Mouse (Mus musculus) limb, embryonic 14.5 days (tissue): ENCODE measurements around the gene Btbd35f7. TPM values are rescaled to one million over a fixed set of nuclear protein-coding genes. Genes with fewer than 3 reads are reported as not detected.
"Not testable (repeated sequence)": the region's sequence is repeated elsewhere in the genome, so short reads cannot be mapped to it uniquely, and the experiment has no call there.

Experiments
- ATAC-seq: fragments of 200-750 bp; cut with Nextera tagmentation; 2 replicates; pipeline ENCODE4 v1.8.0; 2017; ENCODE audit warnings: low read depth, moderate number of reproducible peaks, moderate TSS enrichment; ENCODE audit not compliant: low FRiP score
- DNase-seq: peaks from one replicate; pipeline ENCODE4 v3.0.0-alpha.2; 2015; ENCODE audit warnings: low spot score
- H3K27ac ChIP-seq: fragments of 300-500 bp; sonication (generic); replicated peaks from 2 replicates; pipeline ENCODE4 v1.5.1; 2014; ENCODE audit warnings: low read depth, mild to moderate bottlenecking, low read length, moderate library complexity, mixed read lengths
- H3K27me3 ChIP-seq: fragments of 300-500 bp; sonication (generic); 2 replicates; pipeline ENCODE4 v1.6.1; 2014; ENCODE audit warnings: low read length, mixed read lengths; ENCODE audit not compliant: control insufficient read depth, insufficient read depth
- H3K36me3 ChIP-seq: fragments of 300-500 bp; sonication (generic); 2 replicates; pipeline ENCODE4 v1.6.1; 2014; ENCODE audit warnings: mild to moderate bottlenecking, low read length, moderate library complexity, mixed read lengths; ENCODE audit not compliant: control insufficient read depth, insufficient read depth
- H3K4me1 ChIP-seq: fragments of 300-500 bp; sonication (generic); 2 replicates; pipeline ENCODE4 v1.6.1; 2014; ENCODE audit warnings: antibody characterized with exemption, low read length, mixed read lengths; ENCODE audit not compliant: control insufficient read depth, insufficient read depth
- H3K4me2 ChIP-seq: fragments of 300-500 bp; sonication (generic); replicated peaks from 2 replicates; pipeline ENCODE4 v1.6.1; 2014; ENCODE audit warnings: low read depth, mild to moderate bottlenecking, low read length, moderate library complexity; ENCODE audit not compliant: severe bottlenecking
- H3K4me3 ChIP-seq: fragments of 300-500 bp; sonication (generic); replicated peaks from 2 replicates; pipeline ENCODE4 v1.5.1; 2014; ENCODE audit warnings: low read length
- H3K9ac ChIP-seq: fragments of 300-500 bp; sonication (generic); 2 replicates; pipeline ENCODE4 v1.6.1; 2014; ENCODE audit warnings: mild to moderate bottlenecking, low read depth, low read length, moderate library complexity; ENCODE audit not compliant: severe bottlenecking
- H3K9me3 ChIP-seq: fragments of 300-500 bp; sonication (generic); 2 replicates; pipeline ENCODE4 v1.6.1; 2016; ENCODE audit warnings: low read length; ENCODE audit not compliant: control insufficient read depth
- WGBS: fragments of 180-500 bp; shearing (Covaris S2); extraction: QIAGEN DNeasy Blood & Tissue Kit; methylation state at CpG from one replicate; pipeline ENCODE4 v1.1.7; 2014; 5-methylcytosine and 5-hydroxymethylcytosine counted together
- polyA plus RNA-seq, 2 experiments: library from polyadenylated mRNA; depleted of rRNA in 1 of 2; stranded (reverse) in 1 of 2; unstranded in 1 of 2; fragments of >200 nt; fragmentation: Nextera tagmentation in 1 of 2; extraction: Ambion mirVana in 1 of 2; gene quantifications; 2 replicates each; pipeline versions ENCODE4 v1.2.1 to v1.2.3; 2012 to 2014

The Btbd35f7 gene
- not detected in 2 replicates for polyA plus RNA-seq (2012; rRNA removed)
- not detected in 2 replicates for polyA plus RNA-seq (2014; fragmentation: Nextera tagmentation; extraction: Ambion mirVana)

GRCm38 (mm10) chrX:5668767-5669166 lies at the start of gene Btbd35f7:
Gene Btbd35f7, plus strand, starts transcription at chrX:5669067.
- not testable (repeated sequence) for H3K4me1 ChIP-seq, DNase-seq, H3K27ac ChIP-seq, H3K9me3 ChIP-seq, H3K36me3 ChIP-seq, H3K4me2 ChIP-seq, H3K4me3 ChIP-seq, H3K9ac ChIP-seq, ATAC-seq, H3K27me3 ChIP-seq
- no CpG with 5 or more reads among the region's 2 CpGs for WGBS

Other genes with a start within 250 kb of the Btbd35f7 start
- gene Mycs, start 199.8 kb upstream of the Btbd35f7 start, polyA plus RNA-seq (2012; rRNA removed), result not detected in 2 replicates
- gene Mycs, start 199.8 kb upstream of the Btbd35f7 start, polyA plus RNA-seq (2014; fragmentation: Nextera tagmentation; extraction: Ambion mirVana), result not detected in 2 replicates